Mouse (Mus musculus): ENCODE data around the gene Ctbp1. TPM values are rescaled to one million over a fixed set of nuclear protein-coding genes. Genes with fewer than 3 reads are reported as not detected.

The Ctbp1 gene
- total RNA-seq (2017): 156 and 163 TPM in 2 replicates

GRCm38 (mm10) chr5:33274953-33275454, at the start of gene Ctbp1:
Gene Ctbp1 (minus strand): TSS chr5:33274994.
- peak; percentile 63 for ATAC-seq (replicated peaks; ENCODE audit: low read depth, poor library complexity, severe bottlenecking)

GRCm38 (mm10) chr5:33324491-33324890, 49.7 kb upstream of the Ctbp1 start:
- ATAC-seq (replicated peaks; ENCODE audit: low read depth, poor library complexity, severe bottlenecking): no peak

DNA sequence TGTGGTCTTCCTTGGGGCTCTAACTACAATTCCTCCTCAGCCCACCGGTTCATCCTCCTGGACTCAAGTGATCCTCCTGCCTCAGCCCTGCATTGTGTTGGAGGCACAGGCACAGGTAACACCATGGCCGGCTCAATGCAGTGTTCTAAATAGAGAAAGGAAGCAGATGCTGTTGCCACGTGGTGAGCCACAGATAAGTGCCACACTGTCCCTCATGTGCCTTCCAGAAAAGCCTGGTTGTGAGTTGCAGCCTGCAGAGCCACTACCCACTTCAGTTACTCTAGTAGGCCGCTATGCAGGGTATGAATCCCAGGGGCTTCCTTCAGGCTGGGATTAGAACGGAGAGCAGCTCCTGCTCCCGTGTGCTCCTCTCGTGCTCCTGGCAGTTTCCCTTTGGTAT, 37.4 kb upstream of the Ctbp1 start:
- ATAC-seq (replicated peaks; ENCODE audit: low read depth, poor library complexity, severe bottlenecking): no peak

DNA sequence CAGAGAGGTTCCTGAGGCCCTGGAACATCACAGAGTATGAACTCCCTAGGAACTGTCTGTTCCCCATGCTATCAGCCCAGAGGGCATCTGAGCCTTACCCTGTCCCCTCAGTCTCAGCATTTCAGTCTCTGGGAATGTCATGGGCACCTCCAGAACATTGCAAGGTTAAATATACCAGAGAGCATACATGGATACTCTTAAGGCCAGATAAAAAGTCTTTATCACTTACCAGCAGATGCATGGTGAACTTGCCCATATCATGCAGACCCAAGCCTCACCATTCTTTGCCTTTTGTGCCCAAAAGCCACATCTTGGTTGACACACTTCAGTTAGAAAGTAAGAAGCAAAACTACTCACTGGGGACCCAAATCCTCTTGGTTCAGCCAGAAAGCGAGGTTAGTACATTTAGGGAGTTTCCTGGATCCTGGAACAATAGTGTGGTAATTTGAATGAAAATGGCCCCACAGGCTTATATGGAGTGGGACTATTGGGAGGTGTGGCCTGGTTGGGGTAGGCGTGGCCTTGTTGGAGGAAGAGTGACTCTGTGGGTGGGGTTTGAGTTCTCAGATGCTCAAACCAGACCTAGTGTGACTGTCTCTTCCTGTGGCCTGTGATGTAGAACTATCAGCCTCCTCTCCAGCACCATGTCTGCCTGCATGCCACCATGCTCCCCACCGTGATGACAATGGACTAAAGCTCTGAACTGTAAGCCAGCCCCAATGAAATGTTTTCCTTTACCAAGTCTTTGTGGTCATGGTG, 36.1 kb upstream of the Ctbp1 start:
- ATAC-seq (replicated peaks; ENCODE audit: low read depth, poor library complexity, severe bottlenecking): no peak

GRCm38 (mm10) chr5:33301801-33302200, 27.0 kb upstream of the Ctbp1 start:
- ATAC-seq (replicated peaks; ENCODE audit: low read depth, poor library complexity, severe bottlenecking): no peak

DNA sequence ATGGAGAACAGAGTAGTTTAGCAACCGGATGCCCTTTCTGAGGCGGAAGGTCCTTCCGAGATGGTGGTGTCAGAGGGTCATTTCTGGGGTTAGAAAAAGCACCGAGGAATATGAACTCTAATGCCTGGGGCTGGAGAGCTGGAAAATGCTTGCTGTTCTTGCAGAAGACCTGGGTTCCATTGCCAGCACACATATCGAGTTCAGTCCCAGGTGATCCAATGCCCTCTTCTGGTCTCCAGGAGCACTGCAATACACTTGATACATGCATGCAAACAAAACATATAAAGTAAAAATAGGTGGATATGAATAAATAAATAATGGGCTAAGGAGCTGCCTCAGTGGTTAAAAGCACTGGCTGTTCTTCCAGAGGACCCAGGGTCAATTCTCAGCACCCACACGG, 22.4 kb upstream of the Ctbp1 start:
- ATAC-seq (replicated peaks; ENCODE audit: low read depth, poor library complexity, severe bottlenecking): 0 out of 2 replicates have a peak, but pooled peaks have one; percentile 54

DNA sequence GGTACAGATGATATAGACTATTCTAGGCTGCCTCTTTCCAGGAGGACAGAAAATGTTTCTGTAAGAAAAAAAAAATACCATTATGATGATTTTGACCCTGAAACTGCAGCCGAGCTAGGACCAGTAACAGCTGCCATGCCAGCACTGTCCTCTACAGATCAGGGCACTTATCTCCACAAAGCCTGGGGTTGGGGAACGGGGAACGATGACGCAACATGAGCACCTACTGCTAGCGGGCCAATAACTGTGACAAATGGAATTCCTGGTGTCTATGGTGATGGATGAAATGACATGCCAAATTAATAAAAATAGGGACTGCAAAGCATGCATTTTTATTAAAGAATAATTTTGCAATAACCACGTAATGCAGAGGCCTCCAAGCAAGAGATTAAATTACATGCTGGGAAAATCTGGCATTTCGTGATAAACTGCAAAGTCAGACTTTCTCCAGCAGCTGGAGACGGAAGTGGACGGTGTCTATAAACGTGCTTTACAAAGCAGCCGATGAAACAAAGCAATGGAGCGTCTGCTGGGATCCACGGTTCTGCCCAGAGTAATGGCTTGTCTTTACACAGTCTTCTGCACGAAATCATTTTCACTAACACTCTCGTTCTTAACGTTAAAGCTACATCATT, 19.1 kb upstream of the Ctbp1 start:
- no peak for ATAC-seq (replicated peaks; ENCODE audit: low read depth, poor library complexity, severe bottlenecking)

GRCm38 (mm10) chr5:33283951-33284350, 9.2 kb upstream of the Ctbp1 start:
- no peak for ATAC-seq (replicated peaks; ENCODE audit: low read depth, poor library complexity, severe bottlenecking)

- ATAC-seq (replicated peaks; ENCODE audit: low read depth, poor library complexity, severe bottlenecking): no peak
These were observed 6.6 kb upstream of the Ctbp1 start for GRCm38 (mm10) chr5:33281428-33281827.

- ATAC-seq (replicated peaks; ENCODE audit: low read depth, poor library complexity, severe bottlenecking): no peak
These were observed 4.2 kb upstream of the Ctbp1 start for GRCm38 (mm10) chr5:33278950-33279349.

DNA sequence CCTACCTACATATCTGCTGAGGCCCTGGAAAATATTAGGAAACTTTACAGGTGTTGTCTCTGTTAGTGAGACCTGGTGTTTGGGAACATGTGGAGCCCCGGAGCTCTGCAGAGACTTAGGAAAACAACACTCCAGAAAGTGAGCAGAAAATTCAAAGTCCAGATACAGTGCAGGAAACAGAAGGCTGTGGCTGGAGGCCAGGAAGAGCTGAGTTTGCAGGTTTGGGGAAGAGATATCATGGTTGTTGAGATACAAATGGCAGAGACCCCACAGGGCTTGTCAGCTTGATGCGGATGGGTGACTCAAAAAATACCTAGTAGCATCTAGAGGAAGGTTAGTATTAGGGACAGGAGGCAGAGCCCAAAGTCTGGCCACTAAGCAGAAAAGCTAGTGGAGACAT, 2.5 kb upstream of the Ctbp1 start:
- no peak for ATAC-seq (replicated peaks; ENCODE audit: low read depth, poor library complexity, severe bottlenecking)

DNA sequence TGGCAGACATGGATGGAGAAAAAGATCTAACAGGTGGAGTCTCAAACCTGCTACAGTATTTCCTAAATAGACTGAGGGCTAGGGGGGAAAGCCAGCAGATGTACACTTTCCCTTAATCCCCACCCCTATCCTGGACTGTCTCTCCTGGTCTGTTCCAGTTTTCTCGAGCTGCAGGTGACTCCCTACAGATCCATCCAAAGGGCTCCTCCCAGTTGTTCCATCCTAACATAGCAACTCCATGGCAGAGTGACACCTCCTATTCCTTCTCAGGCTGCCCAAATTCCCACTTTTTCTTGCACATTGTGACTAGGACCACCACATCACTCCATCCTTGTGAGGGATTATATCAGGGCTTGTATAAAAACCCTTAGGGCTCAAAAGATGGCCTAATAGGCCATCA, 960 bp upstream of the Ctbp1 start:
- ATAC-seq (replicated peaks; ENCODE audit: low read depth, poor library complexity, severe bottlenecking): no peak

- ATAC-seq (replicated peaks; ENCODE audit: low read depth, poor library complexity, severe bottlenecking): peak; percentile 52
These were observed 475 bp downstream of the Ctbp1 start for GRCm38 (mm10) chr5:33274085-33274952.

DNA sequence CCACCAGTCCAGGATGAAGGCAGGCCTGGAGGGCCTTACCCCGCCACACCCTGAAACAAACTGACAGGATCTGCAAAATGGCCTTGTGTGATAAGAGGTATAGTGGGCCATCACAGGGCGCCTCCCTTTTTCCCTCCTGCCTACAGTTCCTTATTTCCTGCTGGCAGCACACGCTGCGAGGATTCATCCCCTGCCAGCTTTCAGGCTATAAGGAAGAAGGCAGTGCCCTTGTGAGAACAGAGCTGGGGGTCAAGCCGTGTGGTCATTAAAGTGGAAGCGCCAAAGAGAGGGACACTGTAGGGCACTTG, 1.1 kb downstream of the Ctbp1 start:
- peak; percentile 33 for ATAC-seq (replicated peaks; ENCODE audit: low read depth, poor library complexity, severe bottlenecking)

DNA sequence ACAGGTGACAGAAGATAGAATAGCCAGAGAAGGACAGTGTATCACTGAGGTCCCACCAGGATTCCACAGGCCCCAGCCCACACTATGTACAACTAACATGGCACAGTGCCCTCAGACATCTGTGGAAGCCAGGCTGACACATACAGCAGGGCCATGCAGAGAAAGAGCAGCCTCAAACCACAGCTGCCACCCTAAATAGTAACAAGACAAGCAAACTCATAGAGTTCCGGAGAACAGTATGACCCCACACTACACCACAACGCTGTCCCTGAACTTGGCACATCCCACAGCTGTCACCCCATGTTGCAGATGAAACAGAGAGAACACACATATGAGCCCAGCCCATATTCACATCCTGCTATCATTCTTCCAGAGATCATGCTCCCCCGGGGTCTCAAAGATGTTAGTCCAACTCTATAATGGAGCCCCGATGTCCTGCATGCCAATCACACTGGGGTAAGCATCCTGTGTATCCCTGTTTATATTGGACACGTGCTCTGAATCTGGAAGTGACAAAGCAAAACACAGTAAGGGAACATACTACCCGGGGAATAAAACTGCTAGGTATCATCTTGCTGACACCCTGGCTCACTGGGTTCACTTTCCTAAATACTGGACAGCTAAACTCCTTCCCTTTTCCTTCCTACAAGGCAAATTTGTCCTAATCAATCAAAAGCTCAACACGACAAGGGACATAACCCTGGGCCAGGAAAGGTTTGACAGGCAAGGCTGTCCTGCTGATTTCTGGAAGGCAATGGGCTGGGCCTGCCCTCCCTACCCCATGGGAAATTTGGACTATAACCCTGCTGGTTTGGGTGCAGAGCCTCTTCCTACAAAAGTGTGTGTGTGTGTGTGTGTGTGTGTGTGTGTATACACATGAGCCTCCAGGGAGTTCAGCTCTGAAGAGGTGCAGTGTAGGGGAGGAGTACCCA, 1.7 kb downstream of the Ctbp1 start:
- ATAC-seq (replicated peaks; ENCODE audit: low read depth, poor library complexity, severe bottlenecking): 0 out of 2 replicates have a peak, but pooled peaks have one; percentile 6

DNA sequence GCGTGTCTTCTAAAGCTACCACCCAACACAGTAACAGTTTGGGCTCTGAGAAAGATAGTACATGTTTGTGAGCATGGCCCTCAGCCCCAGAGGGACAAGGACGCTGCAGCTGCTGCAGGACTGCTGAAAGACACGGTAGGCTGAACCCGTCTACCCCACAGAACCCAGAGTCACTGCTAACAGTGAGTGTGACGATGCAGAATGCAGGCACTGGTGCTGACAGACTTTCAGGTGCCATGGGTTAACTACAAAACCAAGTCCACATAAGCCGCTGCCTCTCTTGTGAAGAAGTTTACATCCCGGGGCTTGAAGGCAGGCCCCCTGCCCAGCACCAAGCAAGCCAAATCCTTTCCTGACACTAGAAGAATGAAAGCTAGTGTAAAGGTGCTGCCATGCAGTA, 2.6 kb downstream of the Ctbp1 start:
- ATAC-seq (replicated peaks; ENCODE audit: low read depth, poor library complexity, severe bottlenecking): no peak

DNA sequence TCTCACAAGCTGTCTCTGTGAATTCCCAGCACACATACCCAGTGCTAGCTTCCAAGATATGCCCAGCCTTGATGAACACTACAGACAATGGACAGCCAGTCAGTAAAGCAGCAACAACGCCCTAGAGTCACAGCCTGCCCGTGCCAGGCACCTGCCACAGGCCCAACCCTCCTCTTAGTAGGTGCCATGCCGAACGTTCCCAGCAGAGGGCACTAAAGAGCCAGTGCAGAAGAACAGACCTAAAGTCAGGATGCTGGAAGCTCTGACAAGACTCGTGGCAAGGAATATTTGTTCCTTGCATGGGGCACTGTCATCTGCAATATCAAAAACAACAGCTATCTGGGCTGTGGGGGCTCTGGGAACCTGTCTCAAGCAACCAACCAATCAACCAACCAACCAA, 4.2 kb downstream of the Ctbp1 start:
- ATAC-seq (replicated peaks; ENCODE audit: low read depth, poor library complexity, severe bottlenecking): peak; percentile 52

- ATAC-seq (replicated peaks; ENCODE audit: low read depth, poor library complexity, severe bottlenecking): no peak
These were observed 20.4 kb downstream of the Ctbp1 start for GRCm38 (mm10) chr5:33254416-33254815.

DNA sequence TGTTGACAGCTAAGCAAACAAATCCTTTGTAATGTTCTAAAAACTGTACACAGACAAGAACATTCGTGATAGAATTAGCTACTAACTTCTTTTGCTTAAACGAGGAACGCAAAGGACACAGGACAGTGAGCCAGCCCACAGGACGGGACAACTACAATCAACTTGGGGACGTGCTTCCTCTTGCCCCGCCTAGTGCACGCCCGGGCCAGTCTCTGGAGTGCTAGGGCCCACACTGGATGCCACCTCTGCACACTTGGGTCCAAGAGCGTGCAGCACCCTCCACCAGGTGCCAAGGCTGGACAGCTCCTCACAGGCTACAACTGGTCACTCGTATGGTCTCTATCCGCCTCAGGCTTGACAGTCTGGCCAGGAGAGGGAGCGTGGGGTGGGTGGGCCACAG, 26.6 kb downstream of the Ctbp1 start:
- ATAC-seq (replicated peaks; ENCODE audit: low read depth, poor library complexity, severe bottlenecking): no peak

GRCm38 (mm10) chr5:33247387-33247786, 27.4 kb downstream of the Ctbp1 start:
- ATAC-seq (replicated peaks; ENCODE audit: low read depth, poor library complexity, severe bottlenecking): 0 out of 2 replicates have a peak, but pooled peaks have one; percentile 45
